Mouse (Mus musculus): ENCODE measurements around the gene Kif18a. TPM values are rescaled to one million over a fixed set of nuclear protein-coding genes. Genes with fewer than 3 reads are reported as not detected.

Gene Kif18a
- polyA plus RNA-seq (2012; rRNA removed): 1.1 and 1.3 TPM in 2 replicates

DNA sequence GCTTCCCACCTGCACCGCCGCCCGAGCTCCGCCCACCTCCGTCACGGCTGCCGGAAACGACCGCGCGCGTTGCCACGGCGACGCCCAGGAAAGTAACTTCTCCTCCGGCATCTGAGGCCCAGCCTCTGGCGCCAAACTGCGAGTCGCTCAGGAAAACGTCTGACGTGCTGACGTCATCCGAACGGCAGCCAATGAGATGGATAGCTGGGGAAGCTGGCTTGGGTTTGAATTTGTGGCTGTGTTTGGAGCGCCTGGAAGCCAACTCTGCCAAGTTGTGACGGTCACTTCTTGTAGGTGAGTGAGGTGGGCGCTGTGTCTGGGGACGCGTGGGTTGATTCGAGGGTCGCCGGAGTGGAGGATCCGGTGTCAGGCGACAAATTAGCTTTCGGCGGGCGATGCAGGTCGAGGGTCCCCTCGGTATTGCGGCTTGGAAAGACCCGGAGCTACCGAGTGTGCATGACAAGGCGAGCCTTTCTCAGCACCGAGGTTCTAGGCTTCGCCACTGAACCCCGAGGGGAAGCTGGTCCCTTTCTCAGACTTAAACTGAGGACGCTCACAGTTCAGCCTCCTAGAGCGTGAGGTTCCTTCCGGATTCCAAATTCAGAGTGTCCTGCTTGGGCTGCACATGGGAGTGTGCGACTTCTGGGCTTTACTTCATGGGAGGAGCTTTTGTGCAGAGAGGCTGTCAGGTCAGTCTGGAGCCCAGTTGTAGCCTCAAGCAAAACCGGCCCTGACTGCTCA is at the start of gene Kif18a, which contains the start of gene Mettl15:
Gene Kif18a, plus strand, starts transcription at position 139 of the 741 bp plus-strand sequence.
Gene Mettl15, minus strand, starts transcription at position 149 of the 741 bp plus-strand sequence.
- peak; percentile 81 for DNase-seq (ENCODE audit: low spot score)

GRCm38 (mm10) chr2:109233876-109234275 is 46.7 kb upstream of the Kif18a start:
- no peak for DNase-seq (ENCODE audit: low spot score)

DNA sequence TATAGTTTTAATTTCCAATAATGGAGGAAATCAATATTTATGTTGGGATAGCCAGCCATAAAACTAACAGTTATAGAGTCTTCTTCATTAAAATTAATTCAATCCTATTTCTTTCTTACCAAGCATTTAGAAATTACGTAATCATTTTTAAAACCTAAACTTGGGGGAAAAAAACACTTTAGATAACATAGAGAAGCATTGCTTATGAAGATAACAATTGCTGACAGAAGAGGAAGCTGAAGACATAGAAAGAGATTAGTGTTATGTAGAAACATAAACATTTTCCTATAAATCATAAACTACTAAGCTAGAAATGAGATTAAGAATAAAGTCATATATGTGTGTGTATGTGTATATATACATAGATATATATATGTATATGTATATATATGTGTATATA is 44.8 kb upstream of the Kif18a start:
- no peak for DNase-seq (ENCODE audit: low spot score)

DNA sequence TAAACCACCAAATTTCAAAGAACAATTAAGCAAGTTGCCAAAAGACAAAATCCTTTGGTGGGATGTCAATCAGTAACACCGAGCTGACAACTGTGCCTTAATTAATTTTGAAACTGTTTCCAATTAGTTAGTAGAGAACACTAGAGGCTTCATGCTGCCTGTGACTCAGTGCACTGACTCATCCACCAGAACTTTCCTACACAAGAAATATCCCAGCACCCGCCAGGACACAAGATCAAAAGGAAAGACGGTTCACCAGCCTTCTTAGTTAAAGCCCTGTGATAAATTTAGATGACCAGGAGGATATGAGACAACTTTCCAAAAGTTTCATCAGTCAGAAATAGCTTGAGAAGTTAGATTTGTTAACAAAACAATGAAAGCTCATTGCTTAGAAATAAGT is 38.6 kb upstream of the Kif18a start:
- no peak for DNase-seq (ENCODE audit: low spot score)

GRCm38 (mm10) chr2:109262779-109263178 is 17.8 kb upstream of the Kif18a start:
- DNase-seq (ENCODE audit: low spot score): no peak

DNA sequence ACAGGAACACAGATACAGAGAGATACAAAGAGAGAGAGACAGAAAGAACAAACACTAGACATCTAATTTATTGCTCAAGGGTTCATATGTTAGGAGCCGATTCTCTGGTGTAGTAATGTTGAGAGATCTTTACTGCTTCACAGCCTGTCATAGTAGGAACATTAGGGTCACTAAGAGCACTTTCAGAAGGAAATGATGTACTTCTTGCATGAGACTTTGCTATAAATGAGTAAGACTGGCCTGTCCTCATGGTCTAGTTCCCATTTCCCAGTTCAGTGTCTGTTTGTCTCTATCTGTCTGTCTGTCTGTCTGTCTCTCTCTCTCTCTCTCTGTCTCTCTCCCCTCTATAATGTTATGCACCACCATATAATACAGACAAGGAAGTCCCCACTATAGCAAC is 7.4 kb upstream of the Kif18a start:
- no peak for DNase-seq (ENCODE audit: low spot score)

GRCm38 (mm10) chr2:109277593-109277992 is 2.9 kb upstream of the Kif18a start:
- DNase-seq (ENCODE audit: low spot score): no peak

GRCm38 (mm10) chr2:109278036-109278435 is 2.5 kb upstream of the Kif18a start:
- peak; percentile 39 for DNase-seq (ENCODE audit: low spot score)

DNA sequence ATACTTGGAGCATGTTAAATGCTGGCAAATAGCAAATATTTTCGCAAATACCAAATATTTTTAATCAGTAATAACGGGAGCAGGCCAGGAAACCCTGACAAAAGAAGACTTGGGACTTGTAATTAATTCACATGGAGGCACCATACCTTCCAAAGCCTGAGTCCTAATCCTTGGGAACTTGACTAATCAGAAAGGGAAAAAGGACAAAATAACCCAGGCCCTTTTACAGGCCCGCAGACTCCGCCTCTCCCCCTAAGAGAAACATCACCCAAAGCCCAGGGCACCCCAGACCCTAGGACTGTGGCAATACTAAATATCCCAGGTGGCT is 302 bp upstream of the Kif18a start:
- no peak for DNase-seq (ENCODE audit: low spot score)

GRCm38 (mm10) chr2:109281341-109281690 is 778 bp downstream of the Kif18a start:
- DNase-seq (ENCODE audit: low spot score): no peak

DNA sequence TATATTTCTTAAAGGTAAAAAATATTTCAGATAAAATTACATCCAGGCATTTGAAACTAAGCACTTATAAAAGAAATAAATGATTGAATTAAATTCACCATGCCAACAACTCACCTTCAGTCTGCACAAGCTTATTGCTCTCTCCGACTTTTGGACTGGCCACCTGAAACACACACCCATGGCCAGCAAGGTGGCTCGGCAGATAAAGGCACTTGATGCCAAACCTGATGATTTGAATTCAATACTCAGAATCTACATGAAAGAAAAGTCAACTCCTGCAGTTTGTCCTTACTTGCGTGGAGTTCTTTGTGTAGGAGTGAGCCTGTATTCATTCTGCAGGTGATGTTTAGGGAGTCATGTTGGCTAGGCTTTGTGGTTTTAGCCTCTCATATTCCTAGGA is 3.6 kb downstream of the Kif18a start:
- DNase-seq (ENCODE audit: low spot score): no peak

- no peak for DNase-seq (ENCODE audit: low spot score)
These were observed 8.8 kb downstream of the Kif18a start for GRCm38 (mm10) chr2:109289327-109289726.

- DNase-seq (ENCODE audit: low spot score): no peak
These were observed 15.7 kb downstream of the Kif18a start for GRCm38 (mm10) chr2:109296264-109296663.

- DNase-seq (ENCODE audit: low spot score): no peak
These were observed 17.6 kb downstream of the Kif18a start for GRCm38 (mm10) chr2:109298160-109298559.

- no peak for DNase-seq (ENCODE audit: low spot score)
These were observed 21.7 kb downstream of the Kif18a start for GRCm38 (mm10) chr2:109302234-109302633.

GRCm38 (mm10) chr2:109303638-109304037 is 23.1 kb downstream of the Kif18a start:
- DNase-seq (ENCODE audit: low spot score): no peak

GRCm38 (mm10) chr2:109311369-109311768 is 30.8 kb downstream of the Kif18a start:
- no peak for DNase-seq (ENCODE audit: low spot score)

GRCm38 (mm10) chr2:109331807-109332206 is 51.3 kb downstream of the Kif18a start:
- DNase-seq (ENCODE audit: low spot score): no peak

GRCm38 (mm10) chr2:109334237-109334636 is 53.7 kb downstream of the Kif18a start:
- no peak for DNase-seq (ENCODE audit: low spot score)

- no peak for DNase-seq (ENCODE audit: low spot score)
These were observed 55.2 kb downstream of the Kif18a start for GRCm38 (mm10) chr2:109335765-109336164.

GRCm38 (mm10) chr2:109345386-109345785 is 64.8 kb downstream of the Kif18a start:
- no peak for DNase-seq (ENCODE audit: low spot score)

DNA sequence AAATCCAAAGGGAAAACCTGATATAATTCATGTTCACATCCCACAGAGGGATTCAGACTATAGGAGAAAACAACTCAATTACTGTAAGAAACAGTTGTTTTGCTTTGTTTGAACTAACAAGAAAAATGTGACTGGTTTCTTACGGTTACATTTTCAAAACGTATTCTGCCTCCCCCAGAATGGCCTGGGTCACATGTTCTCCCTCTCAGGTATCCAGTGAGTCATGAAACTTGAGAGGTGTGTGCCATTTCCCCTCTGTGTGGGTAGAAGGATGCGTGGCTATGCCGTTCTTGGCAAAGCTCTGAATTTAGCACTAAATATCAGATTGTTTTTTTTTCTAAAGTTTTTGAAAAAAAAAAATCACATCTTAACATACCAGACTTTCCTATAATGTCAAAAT is 68.2 kb downstream of the Kif18a start:
- no peak for DNase-seq (ENCODE audit: low spot score)

DNA sequence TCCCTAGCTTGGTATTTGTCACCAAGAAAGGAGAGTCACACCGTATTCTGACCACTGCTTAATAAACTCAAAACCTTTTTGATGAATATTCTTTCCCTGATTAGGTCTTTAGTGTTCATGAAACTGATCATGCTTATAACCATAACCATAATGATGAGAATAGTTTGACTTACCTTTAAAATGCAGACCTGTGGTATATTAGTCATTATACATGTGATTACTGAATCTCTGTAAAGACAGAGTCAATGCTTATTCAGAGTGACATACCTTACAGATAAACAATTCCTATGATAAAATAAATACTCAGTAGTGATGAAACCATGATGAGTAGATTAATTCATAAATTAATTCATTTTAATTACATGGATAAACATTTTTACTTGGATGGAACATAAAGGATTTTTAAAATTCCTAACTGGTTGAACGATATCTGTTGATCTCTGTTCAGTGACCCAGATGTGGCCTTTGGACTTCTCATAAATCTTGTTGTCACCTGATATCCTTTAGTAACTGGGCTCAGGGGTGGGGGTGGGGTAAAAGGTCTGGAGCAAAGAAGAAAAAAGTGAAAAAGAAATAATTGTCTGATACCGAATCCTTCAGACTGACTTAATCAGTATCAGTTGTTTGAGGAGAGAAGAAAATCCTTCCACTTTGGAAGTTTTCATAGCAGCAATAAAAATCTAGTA is 78.1 kb downstream of the Kif18a start:
- no peak for DNase-seq (ENCODE audit: low spot score)

- no peak for DNase-seq (ENCODE audit: low spot score)
These were observed 85.4 kb downstream of the Kif18a start for GRCm38 (mm10) chr2:109365962-109366361.
